ENCODE assay signal across 4 mouse cellular contexts in the genomic region with DNA sequence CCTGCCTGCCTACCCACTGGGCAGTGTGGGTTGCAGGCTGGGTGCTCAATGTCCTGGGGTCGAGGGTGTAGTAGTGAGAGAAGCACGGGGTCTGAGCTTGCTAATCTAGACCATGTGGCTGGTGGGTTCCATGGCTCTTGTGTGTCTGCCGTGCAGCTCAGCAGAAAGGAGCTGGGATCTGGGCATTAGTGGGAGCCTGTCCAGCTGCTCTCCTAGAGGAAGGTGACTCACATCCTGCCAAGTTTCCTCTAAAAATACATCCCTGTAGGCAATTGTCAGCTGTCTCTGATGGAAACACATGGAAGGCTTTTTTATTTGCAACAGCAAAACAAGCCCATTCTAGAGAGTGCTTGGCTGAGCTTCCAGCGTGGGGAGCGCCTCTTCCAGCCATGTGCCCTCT. TPM values are rescaled to one million over a fixed set of nuclear protein-coding genes. Genes with fewer than 3 reads are reported as not detected.
"Had no signal": no experiment of that assay in that cellular context is flagged by ENCODE, and none has a peak within 500 bp of the region (broad histone marks: within the 10 kb centered on the region; RNA-seq: fewer than 3 reads in every experiment).

No protein-coding gene starts in this region.

RNA-seq across cellular contexts. Expression of a gene that starts 44.3 kb away (rescaled TPM):
- polyA plus RNA-seq: neural tube, embryonic 13.5 days; neural tube, embryonic 15.5 days; stomach, postnatal 0 days; thymus, postnatal 0 days had no signal
